Mouse (Mus musculus) brain, embryonic 18.5 days (tissue): ENCODE results near the gene Adamts7.

Experiments used
- DNase-seq: peaks from one replicate; pipeline ENCODE4 v3.0.0-alpha.2; 2012; ENCODE audit warnings: low read depth, low spot score

The Adamts7 gene

GRCm38 (mm10) chr9:90146869-90147268 is 16.0 kb upstream of the Adamts7 start:
- DNase-seq: no peak

DNA sequence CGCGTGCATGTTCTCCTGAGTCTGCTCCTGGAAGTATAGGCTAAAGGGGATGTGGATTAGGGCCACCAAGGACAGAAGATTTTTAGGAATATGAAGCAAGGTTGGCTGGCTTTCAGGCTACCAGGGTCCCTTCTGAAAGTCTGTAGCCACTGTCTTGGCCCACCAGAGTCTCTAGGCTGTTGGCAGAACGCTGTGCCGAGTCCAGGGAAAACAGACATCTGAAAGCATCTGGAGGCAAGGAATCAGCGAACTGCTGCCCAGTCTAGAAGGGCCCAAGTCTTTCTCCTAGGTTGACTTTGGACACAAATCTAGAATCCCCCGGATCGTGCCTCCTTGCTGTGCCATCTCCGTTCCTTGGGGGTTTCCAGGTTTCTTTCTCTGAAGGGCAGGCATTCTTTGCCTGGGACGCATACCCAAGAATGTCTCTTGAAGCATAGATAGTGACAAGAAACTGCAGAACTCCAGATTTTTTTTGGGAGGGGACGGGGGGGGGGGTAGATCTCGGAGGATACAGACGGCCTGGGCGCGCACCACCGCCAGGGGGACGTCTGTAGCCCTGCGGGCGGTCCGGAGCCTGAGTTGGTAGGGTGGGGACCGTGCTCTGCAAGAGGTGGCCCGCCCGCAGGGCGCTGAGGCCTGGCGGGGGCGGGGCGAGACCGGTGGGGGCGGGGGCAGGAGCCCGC is 485 bp upstream of the Adamts7 start:
- no peak for DNase-seq

DNA sequence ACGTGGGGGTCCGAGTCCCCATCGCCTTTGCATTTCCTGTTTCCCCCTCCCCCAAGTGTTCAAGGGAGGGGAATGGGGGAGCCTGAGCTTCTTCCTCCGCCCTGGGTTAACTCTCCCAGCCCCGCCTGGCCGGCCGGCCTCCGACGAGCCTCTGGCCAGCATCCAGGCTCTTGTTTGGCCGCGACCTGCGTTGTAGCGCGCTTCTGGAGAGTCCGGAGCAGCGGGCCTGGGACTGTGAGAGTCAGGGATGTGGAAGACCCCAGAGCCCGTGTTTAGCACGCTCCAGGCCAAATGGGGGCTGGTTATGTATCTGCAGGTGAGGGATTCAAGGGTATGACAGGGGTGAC is 853 bp downstream of the Adamts7 start:
- DNase-seq: no peak

GRCm38 (mm10) chr9:90164670-90165453 is 2.0 kb downstream of the Adamts7 start:
- DNase-seq: no peak

DNA sequence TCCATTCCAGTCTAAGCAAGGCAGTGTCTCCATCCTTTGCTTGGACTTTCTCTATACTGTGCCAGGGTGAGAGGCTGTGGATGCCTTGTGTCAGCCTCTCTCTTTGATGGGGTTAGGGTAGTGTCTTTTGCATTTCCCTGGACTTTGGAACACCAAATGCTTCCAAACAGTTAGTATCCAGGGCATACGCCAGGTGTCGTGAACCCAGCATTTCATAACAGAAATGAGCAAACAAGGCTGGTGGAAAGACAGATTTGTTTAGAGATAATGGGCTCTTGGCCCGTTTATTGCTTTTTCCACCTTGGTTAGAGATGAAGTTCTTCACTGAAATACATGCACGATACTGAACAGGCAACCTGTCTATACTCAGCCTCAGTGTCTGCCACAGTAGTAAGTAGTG is 2.7 kb downstream of the Adamts7 start:
- DNase-seq: no peak

DNA sequence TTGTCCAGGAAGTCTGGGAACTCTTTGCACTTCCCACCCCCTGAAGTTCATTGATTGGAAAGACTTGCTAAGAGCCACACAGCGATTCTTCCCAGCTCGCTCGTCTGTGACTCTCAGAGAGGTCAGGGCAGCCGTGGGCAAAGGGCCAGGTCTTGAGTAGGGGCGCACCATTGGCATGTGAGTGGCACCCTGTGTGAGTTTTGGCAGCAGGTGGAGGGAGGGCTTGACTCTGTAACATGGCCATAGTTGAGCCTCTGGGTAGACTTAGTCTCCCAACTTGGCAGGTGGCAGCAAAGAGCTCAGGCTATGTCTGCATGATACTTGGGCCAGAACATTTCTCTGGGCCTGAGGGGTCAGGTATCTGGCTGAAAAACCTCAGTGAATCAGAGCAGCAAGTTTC is 3.7 kb downstream of the Adamts7 start:
- no peak for DNase-seq

- DNase-seq: no peak
These were observed 7.1 kb downstream of the Adamts7 start for GRCm38 (mm10) chr9:90169965-90170364.

DNA sequence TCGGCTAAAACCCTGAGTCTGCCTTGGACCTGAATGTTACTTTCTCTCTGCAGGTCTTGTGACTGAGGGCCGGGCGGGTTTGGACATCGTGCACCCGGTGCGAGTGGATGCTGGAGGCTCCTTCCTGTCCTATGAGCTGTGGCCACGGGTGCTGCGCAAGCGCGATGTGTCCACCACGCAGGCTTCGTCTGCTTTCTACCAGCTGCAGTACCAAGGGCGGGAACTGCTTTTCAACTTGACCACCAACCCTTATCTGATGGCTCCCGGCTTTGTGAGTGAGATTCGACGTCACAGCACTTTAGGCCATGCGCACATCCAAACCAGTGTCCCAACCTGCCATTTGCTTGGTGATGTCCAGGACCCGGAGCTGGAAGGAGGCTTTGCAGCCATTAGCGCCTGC is 8.6 kb downstream of the Adamts7 start:
- DNase-seq: no peak

DNA sequence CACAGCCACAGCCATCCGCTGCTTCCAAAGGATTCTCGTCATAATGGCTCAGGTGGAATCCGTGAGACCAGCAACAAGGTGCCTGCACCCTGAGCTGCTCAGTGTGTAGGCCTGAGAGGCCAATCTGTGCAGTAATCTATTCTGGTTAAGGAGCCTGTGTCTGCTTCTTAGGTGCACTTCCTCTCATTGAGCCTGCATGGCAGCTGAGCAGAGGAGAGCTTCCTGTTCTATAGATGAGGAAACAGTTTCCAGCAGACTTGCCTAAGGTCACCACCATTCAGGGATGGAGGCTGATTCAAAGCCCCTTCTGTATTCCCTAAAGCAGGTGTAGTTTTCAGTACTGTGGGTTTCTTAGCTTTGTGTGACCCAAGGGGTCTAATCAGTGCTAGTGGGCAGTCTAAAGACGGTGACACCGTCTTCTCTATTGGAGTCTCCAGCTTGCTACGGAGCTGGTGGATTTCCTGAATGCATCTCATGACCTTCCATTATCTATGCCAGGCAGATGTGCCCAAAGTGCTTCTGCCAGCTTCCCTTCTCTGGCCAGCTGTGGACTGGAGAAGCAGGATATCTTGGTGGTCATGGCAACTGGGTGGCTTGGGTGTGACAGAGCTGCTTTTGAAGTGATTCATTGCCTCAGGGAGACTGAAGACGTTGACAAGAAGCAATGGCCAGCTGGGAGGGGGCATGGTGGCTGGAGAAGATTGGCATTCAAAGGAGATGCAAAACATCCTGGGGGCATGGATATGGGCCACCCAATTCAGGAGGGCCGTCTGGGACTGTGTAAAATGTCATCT is 9.9 kb downstream of the Adamts7 start:
- DNase-seq: no peak

- DNase-seq: no peak
These were observed 10.5 kb downstream of the Adamts7 start for GRCm38 (mm10) chr9:90173330-90173729.

GRCm38 (mm10) chr9:90179409-90179808 is 16.5 kb downstream of the Adamts7 start:
- DNase-seq: no peak

- no peak for DNase-seq
These were observed 19.0 kb downstream of the Adamts7 start for GRCm38 (mm10) chr9:90181656-90182388.

GRCm38 (mm10) chr9:90182636-90183421 is 20.0 kb downstream of the Adamts7 start:
- no peak for DNase-seq

DNA sequence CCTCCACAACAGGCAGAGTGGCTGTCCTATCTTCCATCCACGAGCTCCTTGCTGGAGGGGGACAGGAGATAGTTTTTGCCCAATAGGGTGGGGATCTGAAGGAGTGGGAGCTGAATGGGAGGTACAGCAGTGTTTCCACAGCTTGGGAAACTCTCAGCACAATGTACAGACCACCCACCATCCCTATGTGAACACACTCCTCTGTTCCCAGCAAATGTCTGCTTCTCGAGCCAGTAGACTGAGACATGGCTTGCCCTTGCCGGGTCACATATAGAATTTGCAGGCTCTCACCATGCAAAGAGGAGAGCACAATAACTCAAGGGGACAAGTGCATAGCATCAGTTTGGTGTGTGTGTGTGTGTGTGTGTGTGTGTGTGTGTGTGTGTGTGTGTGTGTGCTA is 20.7 kb downstream of the Adamts7 start:
- DNase-seq: no peak

- no peak for DNase-seq
These were observed 21.2 kb downstream of the Adamts7 start for GRCm38 (mm10) chr9:90184116-90184515.

DNA sequence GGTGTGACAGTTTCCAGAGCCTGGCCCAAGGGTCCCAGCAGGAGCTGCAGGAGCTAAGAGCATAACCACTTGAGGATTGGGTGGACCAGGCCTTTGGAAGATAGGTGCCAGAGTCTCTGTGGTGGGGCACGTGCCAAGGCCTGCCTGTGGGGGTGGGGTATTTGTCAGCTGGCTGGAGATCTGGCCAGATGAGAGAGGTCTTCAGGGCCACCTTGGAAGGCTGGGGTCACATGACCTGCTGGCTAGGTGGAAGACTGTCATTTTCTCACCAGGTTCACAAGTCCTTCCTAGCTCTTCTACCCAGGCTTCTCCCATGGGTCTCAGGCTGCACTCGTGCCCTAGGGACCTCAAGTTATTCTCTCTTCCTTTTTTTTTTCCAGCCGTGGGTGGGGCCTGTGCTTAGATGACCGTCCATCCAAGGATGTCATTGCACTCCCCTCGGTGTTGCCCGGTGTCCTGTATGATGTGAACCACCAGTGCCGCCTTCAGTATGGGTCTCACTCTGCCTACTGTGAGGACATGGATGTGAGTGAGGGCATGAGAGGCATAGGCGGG is 22.6 kb downstream of the Adamts7 start:
- DNase-seq: no peak

DNA sequence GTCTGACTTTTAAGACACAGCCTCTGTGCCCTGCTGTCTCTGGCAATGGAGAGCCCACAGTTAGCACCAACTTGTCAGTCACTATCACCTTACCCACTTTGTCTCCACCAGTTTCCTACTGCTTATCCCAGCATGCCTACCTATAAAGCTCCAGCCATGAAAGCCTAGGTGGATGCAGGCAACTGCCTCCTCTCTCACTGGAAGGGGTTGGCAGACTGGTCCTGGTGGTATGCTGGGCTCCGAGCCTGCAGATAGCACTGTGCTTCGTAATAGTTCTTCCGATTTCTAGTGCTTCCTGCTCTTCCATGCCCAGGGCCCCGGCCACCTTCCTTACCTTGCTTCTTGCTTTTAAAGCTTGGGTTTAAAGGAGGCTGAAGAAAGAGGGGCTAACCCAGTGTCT is 26.0 kb downstream of the Adamts7 start:
- no peak for DNase-seq

DNA sequence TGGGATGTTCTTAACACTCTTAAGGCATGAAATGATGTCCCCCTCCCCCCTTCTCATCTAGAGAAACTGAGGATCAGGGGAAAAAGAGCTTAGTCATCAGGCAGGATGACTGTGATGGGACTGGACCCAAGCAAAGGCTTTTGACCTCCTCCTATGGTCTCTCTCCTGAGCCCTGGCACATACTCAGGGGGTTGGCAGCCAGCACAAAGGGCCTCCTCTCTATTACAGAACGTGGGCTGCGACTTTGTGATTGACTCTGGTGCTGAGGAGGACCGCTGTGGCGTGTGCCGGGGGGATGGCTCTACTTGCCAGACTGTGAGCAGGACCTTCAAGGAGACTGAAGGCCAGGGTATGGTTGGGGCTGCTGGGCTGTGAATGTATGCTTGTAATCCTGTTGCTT is 26.5 kb downstream of the Adamts7 start:
- DNase-seq: no peak

- DNase-seq: no peak
These were observed 32.1 kb downstream of the Adamts7 start for GRCm38 (mm10) chr9:90195000-90195399.

DNA sequence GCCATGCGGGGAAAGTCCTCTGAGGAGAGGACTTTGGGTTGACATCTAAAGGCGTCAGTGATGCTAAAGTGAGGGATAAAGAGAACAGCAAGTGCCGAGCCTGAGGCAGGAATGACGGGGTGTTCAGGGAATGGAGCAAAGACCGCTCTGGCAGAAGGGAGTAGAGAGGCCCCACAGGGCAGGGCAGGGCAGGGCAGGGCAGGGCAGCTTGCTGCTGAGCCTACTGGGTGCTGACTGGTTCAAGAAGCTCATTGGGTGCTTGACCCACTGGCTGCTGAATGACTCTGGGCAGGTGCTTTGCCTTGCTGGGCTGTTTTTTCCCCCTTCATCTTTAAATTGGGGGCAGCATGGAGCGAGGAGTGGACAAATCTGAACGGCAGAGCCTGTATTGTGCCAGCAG is 33.4 kb downstream of the Adamts7 start:
- no peak for DNase-seq
